Mouse (Mus musculus): Measurements from ENCODE around the gene F930015N05Rik.

GRCm38 (mm10) chr11:64438909-64439308, 2.5 kb upstream of the F930015N05Rik start:
- TF ChIP-seq CTCF (IDR thresholded peaks at IDR 0.05; ENCODE audit: borderline replicate concordance, insufficient read depth, low read depth, low read length) (no peak), POLR2A (IDR thresholded peaks at IDR 0.05; ENCODE audit: borderline replicate concordance, insufficient read depth, low read length) (no peak)

Data from cerebellum, adult 2 months (tissue).